17 mouse cellular contexts compared by ENCODE assay signal in the genomic region with DNA sequence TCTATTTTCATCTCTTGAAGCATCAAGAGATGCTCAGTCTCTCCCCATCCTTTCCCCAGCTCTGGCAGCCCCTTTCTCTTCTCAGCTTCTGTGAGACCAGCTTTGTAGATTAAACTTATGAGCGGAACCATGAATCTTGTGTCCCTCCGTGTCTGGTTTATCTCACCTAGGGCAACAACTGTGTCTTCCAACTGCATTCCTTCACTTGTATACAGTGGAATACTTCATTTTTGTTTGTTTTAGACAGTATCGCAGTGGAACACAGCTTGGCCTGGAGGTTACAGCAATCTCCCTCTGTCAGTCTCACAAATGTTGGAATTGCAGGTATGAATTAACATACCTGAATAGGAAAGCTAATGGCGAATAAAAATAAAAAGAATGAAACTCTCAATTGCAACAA. TPM values are rescaled to one million over a fixed set of nuclear protein-coding genes. Genes with fewer than 3 reads are reported as not detected.
"Had no signal": no experiment of that assay in that cellular context is flagged by ENCODE, and none has a peak within 500 bp of the region (broad histone marks: within the 10 kb centered on the region; RNA-seq: fewer than 3 reads in every experiment).

No protein-coding gene starts in this region.

- DNase-seq: lung, adult 18-20 months; lung, embryonic 14.5 days; lung, postnatal 10 days; lung, postnatal 4 days; right cerebral cortex, postnatal 14 days; thymus, adult 2 months; thymus, postnatal 25 days; thymus, postnatal 4 days had no signal

- H3K4me1 ChIP-seq: megakaryocyte, embryonic 14.5 days; midbrain, embryonic 13.5 days; midbrain, embryonic 15.5 days; neural tube, embryonic 12.5 days; stomach, embryonic 15.5 days had no signal

- H3K4me3 ChIP-seq: megakaryocyte, embryonic 14.5 days; midbrain, embryonic 13.5 days; midbrain, embryonic 15.5 days; neural tube, embryonic 12.5 days; stomach, embryonic 15.5 days had no signal

- H3K27me3 ChIP-seq: megakaryocyte, embryonic 14.5 days; midbrain, embryonic 13.5 days; midbrain, embryonic 15.5 days; neural tube, embryonic 12.5 days; stomach, embryonic 15.5 days had no signal

- ATAC-seq: midbrain, embryonic 13.5 days; midbrain, embryonic 15.5 days had no signal

- H3K9ac ChIP-seq: lung, embryonic 14.5 days; midbrain, embryonic 13.5 days; midbrain, embryonic 15.5 days; neural tube, embryonic 12.5 days; stomach, embryonic 15.5 days had no signal

- H3K36me3 ChIP-seq: midbrain, embryonic 13.5 days; midbrain, embryonic 15.5 days; neural tube, embryonic 12.5 days; stomach, embryonic 15.5 days had no signal

- H3K9me3 ChIP-seq: midbrain, embryonic 13.5 days; midbrain, embryonic 15.5 days; neural tube, embryonic 12.5 days; stomach, embryonic 15.5 days had no signal

- H3K4me2 ChIP-seq: lung, embryonic 14.5 days; midbrain, embryonic 11.5 days; midbrain, embryonic 13.5 days; midbrain, embryonic 15.5 days; neural tube, embryonic 12.5 days; stomach, embryonic 15.5 days had no signal

- H3K27ac ChIP-seq: midbrain, embryonic 13.5 days; midbrain, embryonic 15.5 days; neural tube, embryonic 12.5 days; stomach, postnatal 0 days had no signal

RNA-seq across cellular contexts. Expression of gene Lum, which starts 26.7 kb away (rescaled TPM):
- total RNA-seq: monocyte, adult 5-6 weeks; neutrophil, adult 5-6 weeks had no signal

RNA-seq across cellular contexts. Expression of gene Dcn, which starts 58.8 kb away (rescaled TPM):
- total RNA-seq: monocyte, adult 5-6 weeks had no signal
